Mouse (Mus musculus) MEL (cell line): ENCODE measurements around the gene Stk40. TPM values are rescaled to one million over a fixed set of nuclear protein-coding genes. Genes with fewer than 3 reads are reported as not detected.

Source experiments
- DNase-seq: peaks from one replicate; pipeline ENCODE4 v3.0.0; 2011; ENCODE audit warnings: low read depth, low spot score
- H3K27ac ChIP-seq: 2 replicates; pipeline ENCODE4 v1.5.1; 2012; ENCODE audit warnings: low read depth, mild to moderate bottlenecking, control low read depth, low read length, moderate library complexity; ENCODE audit not compliant: control insufficient read depth
- H3K27me3 ChIP-seq, 2 experiments: fragments of 150-350 bp in 1 of 2; sonication (generic) in 1 of 2; 2 replicates each; pipeline ENCODE4 v1.6.1; 2012; ENCODE audit warnings: low read length in 2 of 2, mild to moderate bottlenecking in 2 of 2, improper control_type of control experiment in 1 of 2, moderate library complexity in 1 of 2; ENCODE audit not compliant: insufficient read depth in 2 of 2, control insufficient read depth in 1 of 2
- H3K36me3 ChIP-seq, 2 experiments: 2 replicates each; pipeline ENCODE4 v1.6.1; 2012 to 2014; ENCODE audit warnings: low read length in 2 of 2, improper control_type of control experiment in 1 of 2, inconsistent platforms in 1 of 2, mild to moderate bottlenecking in 1 of 2; ENCODE audit not compliant: insufficient read depth in 2 of 2, control insufficient read depth in 1 of 2
- H3K4me1 ChIP-seq, 2 experiments: fragments of 150-350 bp in 1 of 2; sonication (generic) in 1 of 2; 2 replicates each; pipeline ENCODE4 v1.6.1; 2012; ENCODE audit warnings: low read length in 2 of 2, improper control_type of control experiment in 1 of 2, mild to moderate bottlenecking in 1 of 2; ENCODE audit not compliant: insufficient read depth in 2 of 2, control insufficient read depth in 1 of 2
- H3K4me3 ChIP-seq, 2 experiments: fragments of 150-350 bp in 1 of 2; sonication (generic) in 1 of 2; 2 replicates each; pipeline ENCODE4 v1.5.1; 2012; ENCODE audit warnings: low read depth in 2 of 2, low read length in 2 of 2, mild to moderate bottlenecking in 2 of 2, moderate library complexity in 2 of 2, control low read depth in 1 of 2, improper control_type of control experiment in 1 of 2; ENCODE audit not compliant: control insufficient read depth in 1 of 2, insufficient read depth in 1 of 2
- H3K79me2 ChIP-seq: 2 replicates; pipeline ENCODE4 v1.6.1; 2012; ENCODE audit warnings: mild to moderate bottlenecking, low read length, moderate library complexity; ENCODE audit not compliant: control insufficient read depth, poor library complexity, insufficient read depth
- H3K9ac ChIP-seq: 2 replicates; pipeline ENCODE4 v1.6.1; 2012; ENCODE audit warnings: low read depth, mild to moderate bottlenecking, control low read depth, low read length, moderate library complexity; ENCODE audit not compliant: control insufficient read depth, poor library complexity, severe bottlenecking
- H3K9me3 ChIP-seq: fragments of 150-350 bp; sonication (generic); replicated peaks from 2 replicates; pipeline ENCODE4 v1.6.1; 2012; ENCODE audit warnings: mild to moderate bottlenecking, low read length, improper control_type of control experiment, moderate library complexity; ENCODE audit not compliant: insufficient read depth
- CTCF ChIP-seq, 3 experiments: IDR thresholded peaks in 2 of 3; conservative IDR thresholded peaks in 1 of 3; 2 replicates each; pipeline ENCODE4 v1.5.1; 2011 to 2012; ENCODE audit warnings: low read length in 3 of 3, low read depth in 2 of 3, mild to moderate bottlenecking in 2 of 3, improper control_type of control experiment in 1 of 3, inconsistent platforms in 1 of 3, mixed read lengths in 1 of 3, moderate library complexity in 1 of 3; ENCODE audit not compliant: control insufficient read depth in 1 of 3, insufficient read depth in 1 of 3, poor library complexity in 1 of 3, severe bottlenecking in 1 of 3
- GATA1 ChIP-seq: IDR thresholded peaks from 2 replicates; pipeline ENCODE4 v1.6.1; 2011; ENCODE audit warnings: low read depth, low read length, improper control_type of control experiment
- HCFC1 ChIP-seq: IDR thresholded peaks from 2 replicates; pipeline ENCODE4 v1.6.1; 2012; ENCODE audit warnings: low read depth, mild to moderate bottlenecking, inconsistent platforms, low read length, improper control_type of control experiment, moderate library complexity
- MAZ ChIP-seq: IDR thresholded peaks from 2 replicates; pipeline ENCODE4 v1.6.1; 2012; ENCODE audit warnings: low read depth, mild to moderate bottlenecking, inconsistent platforms, low read length, improper control_type of control experiment
- MYB ChIP-seq: IDR thresholded peaks from 2 replicates; pipeline ENCODE4 v1.6.1; 2011; ENCODE audit warnings: mild to moderate bottlenecking, low read depth, low read length, improper control_type of control experiment
- MYC ChIP-seq: IDR thresholded peaks from 2 replicates; pipeline ENCODE4 v1.6.1; 2011; ENCODE audit warnings: low read depth, mild to moderate bottlenecking, low read length, improper control_type of control experiment, moderate library complexity
- NELFE ChIP-seq: IDR thresholded peaks from 2 replicates; pipeline ENCODE4 v1.6.1; 2011; ENCODE audit warnings: low read depth, low read length, improper control_type of control experiment
- POLR2A ChIP-seq, 2 experiments: IDR thresholded peaks; 2 replicates each; pipeline ENCODE4 v1.6.1; 2011 to 2012; ENCODE audit warnings: low read length in 2 of 2, mild to moderate bottlenecking in 2 of 2, control low read depth in 1 of 2, improper control_type of control experiment in 1 of 2, low read depth in 1 of 2, moderate library complexity in 1 of 2; ENCODE audit not compliant: control insufficient read depth in 1 of 2, insufficient read depth in 1 of 2, poor library complexity in 1 of 2
- POLR2AphosphoS2 ChIP-seq: IDR thresholded peaks from 2 replicates; pipeline ENCODE4 v1.6.1; 2011; ENCODE audit warnings: low read length, improper control_type of control experiment
- RAD21 ChIP-seq: IDR thresholded peaks from 2 replicates; pipeline ENCODE4 v1.6.1; 2011; ENCODE audit warnings: mild to moderate bottlenecking, low read depth, low read length, improper control_type of control experiment
- SMC3 ChIP-seq: IDR thresholded peaks from 2 replicates; pipeline ENCODE4 v1.6.1; 2011; ENCODE audit warnings: low read depth, low read length, improper control_type of control experiment
- USF2 ChIP-seq, 2 experiments: IDR thresholded peaks; 2 replicates each; pipeline ENCODE4 v1.6.1; 2011 to 2012; ENCODE audit warnings: improper control_type of control experiment in 2 of 2, low read length in 2 of 2, borderline replicate concordance in 1 of 2, inconsistent platforms in 1 of 2, low read depth in 1 of 2, mild to moderate bottlenecking in 1 of 2; ENCODE audit not compliant: insufficient read depth in 1 of 2
- ZMIZ1 ChIP-seq: IDR thresholded peaks from 2 replicates; pipeline ENCODE4 v1.6.1; 2012; ENCODE audit warnings: low read depth, mild to moderate bottlenecking, inconsistent platforms, low read length, improper control_type of control experiment, moderate library complexity
- polyA plus RNA-seq, 2 experiments: library from polyadenylated mRNA; stranded (reverse) in 1 of 2; unstranded in 1 of 2; fragments of >175 nt in 1 of 2; fragments of >200 nt in 1 of 2; gene quantifications; 2 replicates each; pipeline versions ENCODE4 v1.2.1 to v1.2.4; 2012; ENCODE audit warnings: low replicate concordance in 2 of 2, low read depth in 1 of 2; ENCODE audit not compliant: insufficient read length in 2 of 2, insufficient read depth in 1 of 2, missing spikeins in 1 of 2
- total RNA-seq: library from RNA; depleted of rRNA; stranded (reverse); fragments of 300-350 nt; gene quantifications from 2 replicates; pipeline ENCODE4 v1.2.3, GENCODE M21; 2012; rRNA removed

The Stk40 gene
- total and polyA plus RNA-seq, 3 experiments, result 16.8 to 270 (median 79.4) TPM

DNA sequence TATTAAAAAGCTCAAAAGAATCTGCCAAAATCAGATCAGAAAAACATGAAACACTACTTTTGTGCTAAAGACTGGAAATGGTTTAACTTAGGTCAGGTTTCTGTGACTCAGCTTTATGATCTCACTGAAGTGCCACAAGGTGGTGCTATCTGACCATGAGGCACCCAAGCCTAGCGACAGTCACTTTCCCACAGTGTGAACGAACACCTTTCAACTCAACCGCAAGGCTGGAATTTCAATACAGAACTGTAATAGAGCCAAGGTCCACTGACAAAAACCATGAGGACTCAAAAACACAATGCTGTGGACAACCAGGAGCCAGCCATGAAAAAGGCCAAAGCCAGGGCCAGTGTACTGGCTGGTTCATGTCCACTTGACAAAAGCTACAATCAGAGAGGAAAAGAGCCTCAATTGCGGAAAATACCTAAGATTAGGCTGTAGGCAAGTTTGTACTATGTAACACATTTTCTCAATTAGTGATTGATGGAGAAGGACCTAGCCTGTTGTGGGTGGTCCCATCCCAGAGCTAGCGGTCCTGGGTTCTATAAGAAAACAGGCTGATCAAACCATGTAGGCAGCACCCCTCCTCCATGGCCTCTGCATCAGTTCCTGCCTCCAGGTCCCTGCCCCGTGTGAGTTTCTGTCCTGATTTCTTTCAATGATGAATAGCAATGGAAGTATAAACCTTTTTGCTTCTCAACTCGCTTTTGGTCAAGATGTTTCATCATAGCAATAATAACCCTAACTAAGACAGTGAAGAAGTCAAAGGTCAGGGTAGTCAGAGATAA is 77.6 kb downstream of the Stk40 start:
- peak; percentile 55 for DNase-seq
- Histone ChIP-seq H3K4me3 (no peak overlapping the region), H3K27me3 (no peaks in the 10 kb centered on the region), H3K9me3 (no peaks in the 10 kb centered on the region), H3K4me1 (no peaks in the 10 kb centered on the region), H3K9ac (no peak overlapping the region), H3K27ac (no peak overlapping the region), H3K36me3 (peaks cover 0 to 65% of the 10 kb centered on the region in 2 experiments; a peak in 2 of 4 replicates), H3K79me2 (peaks cover 10% of the 10 kb centered on the region; the same call in 1 of the 2 replicates)
- TF ChIP-seq POLR2AphosphoS2 (0 out of 2 replicates have a peak, but pooled peaks have one; percentile 43), MYC (0 out of 2 replicates have a peak, but pooled peaks have one; percentile 32), RAD21 (peak; percentile 29), USF2 (IDR thresholded peaks at IDR 0.05; ENCODE audit: borderline replicate concordance in 1 of 2, insufficient read depth in 1 of 2, low read depth in 1 of 2, low read length in 2 of 2) (no peak), CTCF (IDR thresholded peaks at IDR 0.05 in 2 of 3, conservative IDR thresholded peaks at IDR 0.05 in 1 of 3; ENCODE audit: control insufficient read depth in 1 of 3, insufficient read depth in 1 of 3, low read depth in 2 of 3, low read length in 3 of 3, poor library complexity in 1 of 3, severe bottlenecking in 1 of 3) (peak; percentile 46 to 60 (median 48)), NELFE (no peak), SMC3 (peak; percentile 41)

DNA sequence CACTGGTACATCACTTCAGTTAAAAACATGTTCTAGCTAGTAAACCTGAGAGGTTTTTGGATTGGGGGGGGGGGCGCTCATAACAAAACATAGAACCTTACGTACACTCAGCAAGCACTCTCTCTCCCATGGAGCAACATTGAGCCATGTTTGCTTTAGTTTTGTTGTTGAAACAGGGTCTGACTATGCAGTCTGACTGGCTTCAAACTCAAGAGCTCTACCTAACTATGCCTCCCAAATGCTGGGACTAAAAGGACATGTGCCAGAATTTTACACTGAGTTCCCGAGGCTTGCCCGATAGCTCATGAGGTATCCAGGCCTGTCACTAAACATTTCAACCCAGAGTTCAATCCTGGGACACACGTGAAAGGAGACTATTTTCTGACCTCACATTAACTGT is 79.3 kb downstream of the Stk40 start:
- Histone ChIP-seq H3K27me3 (no peaks in the 10 kb centered on the region), H3K79me2 (peaks cover 19% of the 10 kb centered on the region)
- TF ChIP-seq ZMIZ1 (no peak), POLR2A (IDR thresholded peaks at IDR 0.05; ENCODE audit: control insufficient read depth in 1 of 2, insufficient read depth in 1 of 2, low read depth in 1 of 2, low read length in 2 of 2, poor library complexity in 1 of 2) (0 out of 4 replicates have a peak, but pooled peaks of 1 of the 2 experiments have one; percentile 24), GATA1 (no peak), MAZ (no peak), MYB (no peak)
- TF ChIP-seq, all 39 proteins: peak for 1
- Histone ChIP-seq H3K4me1 (no peaks in the 10 kb centered on the region), H3K9me3 (no peaks in the 10 kb centered on the region), H3K27ac (no peak overlapping the region), H3K9ac (no peak overlapping the region), H3K36me3 (peaks cover 0 to 68% of the 10 kb centered on the region in 2 experiments; a peak in 2 of 4 replicates), H3K4me3 (no peak overlapping the region)
- DNase-seq, result no peak

DNA sequence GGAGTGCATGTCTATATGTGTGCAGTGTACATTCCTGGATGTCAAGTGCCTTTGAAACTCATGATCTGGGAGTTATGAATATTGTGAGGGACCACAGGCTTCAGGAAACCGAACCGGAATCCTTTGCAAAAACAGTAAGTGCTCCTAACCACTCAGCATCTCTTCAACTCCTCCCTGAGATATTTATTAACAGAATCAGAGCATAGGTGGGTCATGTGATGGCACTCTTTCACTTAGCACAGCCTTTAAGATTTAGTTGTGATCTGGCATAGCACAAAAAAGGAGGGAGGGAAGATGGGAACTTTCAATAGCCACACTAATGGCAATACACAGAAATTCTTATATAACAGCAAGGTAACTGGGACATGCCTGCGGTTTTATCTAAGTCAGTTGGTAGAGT is 83.3 kb downstream of the Stk40 start:
- H3K27ac ChIP-seq, result no peak overlapping the region
- H3K27me3 ChIP-seq, result no peaks in the 10 kb centered on the region
- H3K79me2 ChIP-seq, result peaks cover 49% of the 10 kb centered on the region
- H3K4me1 ChIP-seq, result no peaks in the 10 kb centered on the region; a peak in 1 of 4 replicates
- H3K9me3 ChIP-seq, result no peaks in the 10 kb centered on the region
- H3K36me3 ChIP-seq, result peaks cover 0 to 62% of the 10 kb centered on the region in 2 experiments; a peak in 3 of 4 replicates
- no peak overlapping the region for H3K9ac ChIP-seq
- no peak overlapping the region for H3K4me3 ChIP-seq
- TF ChIP-seq HCFC1, result no peak
- TF ChIP-seq, all 39 proteins: peak for 0
- DNase-seq, result no peak

Other genes starting within 250 kb of the Stk40 start
- not detected in 2 replicates for gene Csf3r, start 79.4 kb upstream of the Stk40 start, total RNA-seq
- gene Csf3r, start 79.4 kb upstream of the Stk40 start, polyA plus RNA-seq, result under 1 TPM in 1 of 2 experiments, not detected in 1; 0.06 TPM
- 91.5 and 92.9 TPM in 2 replicates for gene Mrps15, start 57.0 kb upstream of the Stk40 start, total RNA-seq
- gene Mrps15, start 57.0 kb upstream of the Stk40 start, polyA plus RNA-seq, result 100 to 1,000 TPM in 1 of 2 experiments, not detected in 1; 157 TPM
- 4.2 and 5.7 TPM in 2 replicates for gene Oscp1, start 45.4 kb upstream of the Stk40 start, total RNA-seq
- 1 to 10 TPM in 1 of 2 experiments, not detected in 1; 7.6 TPM for gene Oscp1, start 45.4 kb upstream of the Stk40 start, polyA plus RNA-seq
- gene Lsm10, start 7.3 kb upstream of the Stk40 start, total RNA-seq, result 33.9 and 35.0 TPM in 2 replicates
- 10 to 100 TPM in 1 of 2 experiments, not detected in 1; 49.6 TPM for gene Lsm10, start 7.3 kb upstream of the Stk40 start, polyA plus RNA-seq
- 9.3 and 9.6 TPM in 2 replicates for gene Eva1b, start 43.8 kb downstream of the Stk40 start, total RNA-seq
- 10 to 100 TPM in 1 of 2 experiments, not detected in 1; 12.2 TPM for gene Eva1b, start 43.8 kb downstream of the Stk40 start, polyA plus RNA-seq
- 0.31 and 0.56 TPM in 2 replicates for gene Sh3d21, start 59.5 kb downstream of the Stk40 start, total RNA-seq
- gene Sh3d21, start 59.5 kb downstream of the Stk40 start, polyA plus RNA-seq, result 1 to 10 TPM in 1 of 2 experiments, not detected in 1; 1.3 TPM
- gene Thrap3, start 98.8 kb downstream of the Stk40 start, total RNA-seq, result 158 and 177 TPM in 2 replicates
- 100 to 1,000 TPM; 310 to 471 TPM for gene Thrap3, start 98.8 kb downstream of the Stk40 start, polyA plus RNA-seq
- 15.4 and 16.4 TPM in 2 replicates for gene Map7d1, start 152.4 kb downstream of the Stk40 start, total RNA-seq
- gene Map7d1, start 152.4 kb downstream of the Stk40 start, polyA plus RNA-seq, result 10 to 100 TPM in 1 of 2 experiments, not detected in 1; 58.2 TPM
- gene Trappc3, start 158.4 kb downstream of the Stk40 start, total RNA-seq, result 66.6 and 71.0 TPM in 2 replicates
- 10 to 100 TPM in 1 of 2 experiments, not detected in 1; 72.0 TPM for gene Trappc3, start 158.4 kb downstream of the Stk40 start, polyA plus RNA-seq
- gene Col8a2, start 182.8 kb downstream of the Stk40 start, total RNA-seq, result not detected in 2 replicates
- gene Col8a2, start 182.8 kb downstream of the Stk40 start, polyA plus RNA-seq, result not detected
- gene Adprhl2, start 217.7 kb downstream of the Stk40 start, total RNA-seq, result 53.2 and 62.0 TPM in 2 replicates
- 10 to 100 TPM in 1 of 2 experiments, not detected in 1; 53.7 TPM for gene Adprhl2, start 217.7 kb downstream of the Stk40 start, polyA plus RNA-seq
- gene Tekt2, start 221.7 kb downstream of the Stk40 start, total RNA-seq, result 0.20 TPM in 1 of 2 replicates, not detected in the other
- under 1 TPM in 1 of 2 experiments, not detected in 1; 0.25 TPM for gene Tekt2, start 221.7 kb downstream of the Stk40 start, polyA plus RNA-seq